Mouse (Mus musculus): Measurements from ENCODE around the gene Tpst2. TPM values are rescaled to one million over a fixed set of nuclear protein-coding genes. Genes with fewer than 3 reads are reported as not detected.

Gene Tpst2
- total and polyA plus RNA-seq, 3 experiments: 36.9 to 43.6 (median 38.3) TPM

- no peaks in the 10 kb centered on the region for H3K79me2 ChIP-seq (replicated peaks; ENCODE audit: control insufficient read depth, insufficient read depth, low read length)
- DNase-seq: peak in 1 of 2 experiments; percentile 26
- H3K27ac ChIP-seq: no peak overlapping the region
- 69% methylated on average over 9 of the region's 9 CpGs for WGBS
- H3K4me1 ChIP-seq (ENCODE audit: control insufficient read depth, insufficient read depth, low read length): no peaks in the 10 kb centered on the region
- intact Hi-C loops (cut with DNase I): no loop called here
- H3K9ac ChIP-seq (ENCODE audit: low read depth, low read length): no peak overlapping the region
- H3K36me3 ChIP-seq (ENCODE audit: control insufficient read depth, insufficient read depth, low read length): no peaks in the 10 kb centered on the region
- no peak for TF ChIP-seq CTCF (IDR thresholded peaks at IDR 0.05)
- no peak for TF ChIP-seq POLR2A (IDR thresholded peaks at IDR 0.05; ENCODE audit: insufficient read depth, low read depth, low read length)
- no peak for TF ChIP-seq EP300 (IDR thresholded peaks at IDR 0.05; ENCODE audit: insufficient read depth, low read depth, low read length)
- no peak overlapping the region for H3K4me3 ChIP-seq
- no peaks in the 10 kb centered on the region; the same call in 1 of the 2 replicates for H3K27me3 ChIP-seq (ENCODE audit: control insufficient read depth, insufficient read depth, low read length)
Measured at GRCm38 (mm10) chr5:112266011-112266777, 10.3 kb upstream of the Tpst2 start.

- Histone ChIP-seq H3K79me2 (replicated peaks; ENCODE audit: control insufficient read depth, insufficient read depth, low read length) (no peaks in the 10 kb centered on the region), H3K27ac (no peak overlapping the region), H3K9ac (ENCODE audit: low read depth, low read length) (no peak overlapping the region), H3K4me3 (no peak overlapping the region), H3K36me3 (ENCODE audit: control insufficient read depth, insufficient read depth, low read length) (no peaks in the 10 kb centered on the region), H3K27me3 (ENCODE audit: control insufficient read depth, insufficient read depth, low read length) (no peaks in the 10 kb centered on the region), H3K4me1 (ENCODE audit: control insufficient read depth, insufficient read depth, low read length) (no peaks in the 10 kb centered on the region; the same call in 1 of the 2 replicates)
- TF ChIP-seq CTCF (IDR thresholded peaks at IDR 0.05) (no peak), EP300 (IDR thresholded peaks at IDR 0.05; ENCODE audit: insufficient read depth, low read depth, low read length) (no peak), POLR2A (IDR thresholded peaks at IDR 0.05; ENCODE audit: insufficient read depth, low read depth, low read length) (no peak)
- DNase-seq: no peak
- WGBS: 52% methylated on average over 24 of the region's 24 CpGs
- intact Hi-C loops (cut with DNase I): no loop called here
Measured at GRCm38 (mm10) chr5:112270764-112271541, 5.5 kb upstream of the Tpst2 start.

- whole genome bisulfite sequencing: 54% methylated on average over 2 of the region's 2 CpGs
- no peak for DNase-seq
Measured at GRCm38 (mm10) chr5:112272934-112273333, 3.6 kb upstream of the Tpst2 start.

GRCm38 (mm10) chr5:112273746-112274463 lies 2.6 kb upstream of the Tpst2 start:
- 48% methylated on average over 2 of the region's 2 CpGs for WGBS
- H3K27me3 ChIP-seq (ENCODE audit: control insufficient read depth, insufficient read depth, low read length): no peaks in the 10 kb centered on the region
- H3K4me3 ChIP-seq: no peak overlapping the region
- intact Hi-C loops (cut with DNase I): loop anchor here (2.0 kb wide), 2 partner anchors 19 to 33 kb away; partner anchors contain the start of gene Crybb1
- no peaks in the 10 kb centered on the region; the same call in 1 of the 2 replicates for H3K79me2 ChIP-seq (replicated peaks; ENCODE audit: control insufficient read depth, insufficient read depth, low read length)
- no peak for DNase-seq
- no peak overlapping the region for H3K9ac ChIP-seq (ENCODE audit: low read depth, low read length)
- peaks cover 8% of the 10 kb centered on the region for H3K4me1 ChIP-seq (ENCODE audit: control insufficient read depth, insufficient read depth, low read length)
- H3K36me3 ChIP-seq (ENCODE audit: control insufficient read depth, insufficient read depth, low read length): no peaks in the 10 kb centered on the region
- no peak overlapping the region for H3K27ac ChIP-seq
- TF ChIP-seq CTCF (IDR thresholded peaks at IDR 0.05): no peak

More at GRCm38 (mm10) chr5:112272934-112273333, 3.6 kb upstream of the Tpst2 start:
- TF ChIP-seq EP300 (IDR thresholded peaks at IDR 0.05; ENCODE audit: insufficient read depth, low read depth, low read length) (no peak), CTCF (IDR thresholded peaks at IDR 0.05) (no peak), POLR2A (IDR thresholded peaks at IDR 0.05; ENCODE audit: insufficient read depth, low read depth, low read length) (no peak)
- intact Hi-C loops (cut with DNase I): no loop called here
- Histone ChIP-seq H3K4me3 (no peak overlapping the region), H3K27ac (no peak overlapping the region), H3K27me3 (ENCODE audit: control insufficient read depth, insufficient read depth, low read length) (no peaks in the 10 kb centered on the region), H3K36me3 (ENCODE audit: control insufficient read depth, insufficient read depth, low read length) (no peaks in the 10 kb centered on the region), H3K9ac (ENCODE audit: low read depth, low read length) (no peak overlapping the region), H3K79me2 (replicated peaks; ENCODE audit: control insufficient read depth, insufficient read depth, low read length) (no peaks in the 10 kb centered on the region), H3K4me1 (ENCODE audit: control insufficient read depth, insufficient read depth, low read length) (peaks cover 1% of the 10 kb centered on the region; the same call in 1 of the 2 replicates)

GRCm38 (mm10) chr5:112275021-112275804 lies 1.3 kb upstream of the Tpst2 start:
- Histone ChIP-seq H3K4me3 (no peak overlapping the region), H3K36me3 (ENCODE audit: control insufficient read depth, insufficient read depth, low read length) (no peaks in the 10 kb centered on the region), H3K27me3 (ENCODE audit: control insufficient read depth, insufficient read depth, low read length) (no peaks in the 10 kb centered on the region), H3K79me2 (replicated peaks; ENCODE audit: control insufficient read depth, insufficient read depth, low read length) (no peaks in the 10 kb centered on the region; the same call in 1 of the 2 replicates), H3K4me1 (ENCODE audit: control insufficient read depth, insufficient read depth, low read length) (peaks cover 20% of the 10 kb centered on the region), H3K27ac (no peak overlapping the region), H3K9ac (ENCODE audit: low read depth, low read length) (no peak overlapping the region)
- TF ChIP-seq EP300 (IDR thresholded peaks at IDR 0.05; ENCODE audit: insufficient read depth, low read depth, low read length): no peak
- TF ChIP-seq POLR2A (IDR thresholded peaks at IDR 0.05; ENCODE audit: insufficient read depth, low read depth, low read length): no peak
- no peak for TF ChIP-seq CTCF (IDR thresholded peaks at IDR 0.05)
- 57% methylated on average over 4 of the region's 4 CpGs for WGBS
- DNase-seq: no peak
- intact Hi-C loops (cut with DNase I): loop anchor here (2.0 kb wide), 2 partner anchors 20 to 34 kb away; partner anchors contain the start of gene Crybb1
